Mouse (Mus musculus) megakaryocyte, embryonic 14.5 days (primary cell): Measurements from ENCODE around the gene Gm45021.

Experiments
- FLI1 ChIP-seq: IDR thresholded peaks from 2 replicates; pipeline ENCODE4 v1.6.1; 2012; ENCODE audit warnings: low read length, inconsistent platforms, mixed read lengths
- GATA1 ChIP-seq: IDR thresholded peaks from 3 replicates; pipeline ENCODE4 v1.6.1; 2012; ENCODE audit warnings: mixed read lengths, low read length, inconsistent platforms, borderline replicate concordance

GRCm38 (mm10) chr6:48594043-48594738, 4.8 kb downstream of the Gm45021 start:
- TF ChIP-seq FLI1: no peak
- no peak for TF ChIP-seq GATA1
